Mouse (Mus musculus): ENCODE measurements around the gene Gm5475.

The Gm5475 gene

DNA sequence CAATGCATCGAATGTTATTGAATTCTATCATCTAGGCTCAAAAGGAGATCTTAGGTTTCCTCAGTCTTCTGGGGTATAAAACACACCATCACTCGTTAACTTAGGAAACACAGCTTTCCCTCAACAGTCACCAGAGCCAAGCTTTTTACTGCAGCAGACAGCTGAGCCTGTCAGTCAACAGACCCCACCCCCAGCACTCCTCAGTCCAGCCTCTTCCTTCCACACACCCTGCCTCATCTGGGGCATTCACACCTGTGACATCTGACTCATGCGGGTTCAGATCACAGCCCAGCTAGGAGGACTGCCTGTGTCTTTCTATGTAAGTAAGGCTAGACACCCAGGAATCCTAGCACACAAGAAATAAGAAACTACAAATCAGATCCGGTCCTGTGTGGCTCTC lies 7.9 kb upstream of the Gm5475 start:
- peak; percentile 73 for DNase-seq

DNA sequence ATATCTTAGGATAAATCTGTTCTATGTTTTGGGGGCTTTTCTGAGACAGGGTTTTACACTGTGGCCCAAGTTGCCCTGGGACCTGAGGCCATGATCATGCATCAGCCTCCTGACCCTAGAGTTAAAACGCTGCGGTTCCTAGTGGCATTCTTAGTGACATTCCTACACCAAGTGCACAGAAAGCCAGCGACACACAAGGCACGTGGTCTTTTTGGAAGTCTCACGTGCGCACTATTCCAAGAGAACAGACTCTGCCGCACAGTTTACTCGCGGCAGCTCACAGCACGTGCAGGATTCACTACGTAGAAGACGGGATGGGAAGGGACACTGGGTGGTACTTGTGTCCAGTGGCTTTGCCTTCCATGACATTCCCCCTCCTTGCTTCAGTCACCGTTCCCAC lies 7.0 kb upstream of the Gm5475 start:
- DNase-seq: no peak

DNA sequence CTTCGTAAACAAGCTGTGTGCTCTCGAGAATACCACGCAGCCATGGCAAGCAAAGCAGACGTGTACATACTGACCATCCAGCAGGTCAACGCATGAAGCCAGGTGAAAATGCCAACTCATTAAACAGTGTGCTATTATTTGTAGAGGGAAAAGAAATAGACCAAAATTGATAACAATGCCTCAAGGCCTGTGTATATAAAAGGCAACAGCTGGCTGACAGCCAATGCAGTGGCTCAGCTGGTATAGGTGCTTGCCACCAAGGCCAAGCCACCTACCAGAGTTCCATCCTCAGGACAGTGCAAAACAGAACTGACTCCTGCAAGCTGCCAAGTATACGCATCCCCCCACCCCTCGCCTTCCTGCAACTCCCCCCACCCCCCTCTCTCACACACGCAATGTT lies 6.3 kb upstream of the Gm5475 start:
- DNase-seq: no peak

DNA sequence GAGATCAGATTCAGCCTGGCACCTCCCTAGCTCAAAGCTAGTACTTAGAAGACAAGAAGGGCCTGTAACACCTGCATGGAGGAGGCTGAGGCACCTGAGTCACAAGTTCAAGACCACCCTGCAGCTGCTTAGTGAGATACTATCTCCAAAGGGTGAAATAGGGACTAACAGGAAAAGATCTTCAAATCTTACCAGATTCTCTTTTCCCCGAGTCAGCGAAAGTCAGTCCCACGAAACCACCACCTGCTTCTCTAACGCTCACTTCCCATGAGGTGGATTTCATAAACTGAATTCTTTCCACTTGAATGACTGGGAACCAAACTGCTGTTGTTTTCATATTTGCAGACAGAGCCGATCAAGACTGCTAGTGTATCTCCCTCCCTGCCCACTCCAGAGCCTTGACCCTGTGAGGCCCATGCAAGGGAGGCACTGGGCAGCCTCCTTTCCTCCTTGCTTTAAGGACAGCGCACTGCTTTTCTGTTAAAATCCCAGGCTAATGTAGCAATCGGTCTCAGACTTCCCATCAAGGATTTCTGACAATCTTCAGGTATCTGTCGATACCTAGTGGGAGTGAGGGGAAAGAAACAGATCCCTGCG lies 4.0 kb upstream of the Gm5475 start:
- peak; percentile 42 for DNase-seq

DNA sequence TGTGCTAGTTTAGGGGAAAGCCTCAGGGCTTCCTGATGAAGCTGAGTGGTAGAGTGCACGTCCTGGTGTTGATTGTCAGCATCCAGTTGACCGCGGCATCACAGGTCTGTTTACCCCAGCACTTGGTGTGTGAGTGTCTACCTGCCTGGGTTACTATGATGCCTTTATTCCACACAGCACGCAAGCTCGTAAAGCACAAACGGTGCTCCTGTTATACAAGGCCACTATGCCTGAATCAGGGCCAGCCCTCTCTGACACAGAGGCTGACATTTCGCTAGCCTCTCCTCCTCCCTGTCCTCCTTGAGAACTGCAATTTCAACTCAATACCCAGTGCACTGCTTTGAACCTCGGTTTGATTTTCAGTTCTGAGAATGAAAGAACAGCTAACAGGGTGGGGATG lies 2.6 kb upstream of the Gm5475 start:
- DNase-seq: peak; percentile 34

DNA sequence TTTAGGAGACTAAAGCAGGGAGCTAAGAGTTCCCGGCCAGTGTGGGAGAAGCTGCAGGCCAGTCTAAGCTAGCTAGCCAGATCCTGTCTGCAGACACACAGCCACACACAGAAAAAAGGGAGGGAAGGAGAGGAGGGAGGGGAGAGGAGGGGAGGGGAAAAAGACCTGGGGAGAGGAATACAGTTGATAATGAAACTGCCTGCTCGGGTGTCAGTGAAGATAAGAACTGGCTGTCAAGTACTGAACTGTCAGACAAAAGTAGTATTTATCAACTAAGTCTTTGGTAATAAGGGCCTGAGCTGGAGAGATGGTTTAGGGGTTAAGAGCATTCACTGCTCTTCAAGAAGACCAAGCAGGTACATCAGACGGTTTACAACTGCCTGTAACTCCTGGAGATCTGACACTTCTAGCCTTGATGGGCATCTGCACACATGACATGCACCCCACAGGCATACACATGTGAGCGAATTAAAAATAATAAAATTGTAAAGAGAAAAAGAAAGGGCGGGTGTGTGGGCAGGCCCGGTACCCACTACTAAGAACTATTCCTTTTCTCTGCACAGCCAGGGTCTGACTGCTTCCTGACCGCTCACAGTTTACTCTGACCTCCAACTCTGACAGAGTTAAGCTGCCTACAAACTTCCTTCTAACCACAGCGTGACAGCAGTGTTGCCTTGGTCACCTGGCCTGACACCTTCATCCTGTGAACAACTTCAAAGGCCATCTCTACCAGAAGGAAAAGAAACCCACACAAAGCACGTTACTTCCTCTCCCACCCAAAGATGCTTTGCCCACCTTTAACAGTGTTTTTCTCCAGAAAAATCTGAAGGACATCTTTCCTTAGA lies 1.8 kb upstream of the Gm5475 start:
- DNase-seq: no peak

DNA sequence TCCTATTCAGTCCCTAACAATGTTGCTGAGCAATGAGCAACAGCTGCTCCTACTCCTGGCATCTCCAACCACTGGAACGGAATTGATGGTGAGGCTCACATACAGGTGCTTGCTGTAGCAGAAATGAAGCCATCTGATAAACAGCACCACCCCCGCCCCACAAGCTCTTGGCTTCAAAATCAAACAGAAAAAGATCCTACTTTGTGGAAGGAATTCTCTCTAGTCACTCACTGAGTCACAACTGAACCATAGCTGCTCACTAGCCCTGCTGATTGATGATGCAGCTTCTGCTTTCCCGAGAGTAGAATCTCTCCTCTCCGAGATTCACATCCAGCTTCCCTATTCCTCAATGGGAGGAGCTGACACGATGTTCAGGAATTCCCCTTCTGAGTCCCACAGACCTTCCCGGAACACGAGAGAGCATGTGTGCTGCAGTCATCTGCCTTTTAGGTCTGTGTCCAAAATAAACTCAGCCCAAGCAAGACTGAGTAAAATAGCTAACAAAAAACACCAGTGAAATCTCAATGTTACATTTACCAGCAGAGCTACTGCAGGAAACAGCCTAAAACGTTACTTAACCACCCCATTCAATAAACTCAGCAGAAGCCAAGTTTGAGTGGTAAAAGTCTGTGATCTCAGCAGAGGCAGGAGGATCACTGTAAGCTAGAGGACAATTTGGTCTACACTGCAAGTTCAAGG lies 739 bp upstream of the Gm5475 start:
- no peak for DNase-seq

DNA sequence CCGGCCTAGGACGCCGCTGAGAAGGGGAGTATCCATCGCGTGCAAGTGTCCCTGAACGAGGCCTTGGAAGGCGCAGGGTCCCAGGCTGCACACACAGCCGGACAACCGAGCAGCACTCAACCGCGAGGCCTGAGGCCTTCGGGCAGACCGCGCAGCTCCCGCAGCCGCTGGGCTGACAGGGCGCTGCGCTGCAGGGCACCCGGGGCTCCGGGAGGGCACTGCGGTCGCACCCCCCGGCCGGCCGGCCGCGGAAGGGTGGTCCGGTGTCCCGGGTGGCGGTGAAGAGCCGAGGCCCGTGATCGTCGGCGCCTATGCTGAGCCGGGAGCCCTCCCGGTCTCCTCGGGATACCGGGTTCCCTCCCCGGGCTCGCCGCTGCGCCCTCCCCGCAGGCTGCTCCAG lies 529 bp downstream of the Gm5475 start:
- no peak for DNase-seq

DNA sequence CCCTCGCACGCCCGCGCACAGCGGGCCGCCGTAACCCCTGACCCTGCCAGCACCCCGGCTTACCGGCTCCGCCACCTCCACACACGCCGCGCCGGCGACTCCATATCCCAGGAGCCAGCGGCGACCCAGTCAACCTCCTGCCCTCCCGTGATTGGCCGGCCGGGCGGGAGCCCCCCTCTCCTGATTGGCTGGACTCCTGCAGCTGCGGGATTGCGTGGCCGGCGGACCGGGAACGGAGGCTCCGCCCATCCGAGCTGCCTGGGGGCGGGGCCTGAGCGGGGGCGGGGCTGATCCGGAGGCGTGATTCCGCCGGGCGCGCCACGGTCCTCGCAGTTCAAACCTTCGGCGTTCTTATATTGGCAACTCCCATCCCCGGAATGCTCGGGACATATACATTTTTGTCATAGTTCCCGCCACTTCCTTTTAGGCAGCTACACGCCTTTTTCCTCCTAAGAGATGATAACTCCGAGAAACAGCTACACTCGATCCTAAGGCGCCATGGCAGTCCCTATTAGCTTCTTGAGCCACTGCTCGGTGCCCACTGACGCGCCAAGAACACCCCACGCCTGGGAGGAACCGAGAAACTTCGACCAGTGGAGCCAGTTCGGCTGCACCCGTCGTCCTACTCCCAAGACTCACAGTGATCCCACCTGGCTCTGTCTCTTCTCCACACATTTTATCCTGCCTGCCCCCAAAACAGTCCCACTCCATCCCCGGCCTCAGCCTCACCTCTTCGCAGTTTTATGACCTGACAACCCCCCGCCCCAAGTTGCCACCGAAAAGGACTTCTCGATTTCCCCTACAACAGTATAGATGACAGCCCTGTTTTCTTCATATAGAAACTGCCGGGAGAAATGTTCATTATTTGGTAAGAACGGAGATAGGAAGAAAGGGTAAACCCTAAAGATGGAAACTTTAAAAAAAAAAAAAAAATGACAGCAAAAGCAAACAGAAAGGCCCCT lies 1.2 kb downstream of the Gm5475 start:
- peak; percentile 96 for DNase-seq

DNA sequence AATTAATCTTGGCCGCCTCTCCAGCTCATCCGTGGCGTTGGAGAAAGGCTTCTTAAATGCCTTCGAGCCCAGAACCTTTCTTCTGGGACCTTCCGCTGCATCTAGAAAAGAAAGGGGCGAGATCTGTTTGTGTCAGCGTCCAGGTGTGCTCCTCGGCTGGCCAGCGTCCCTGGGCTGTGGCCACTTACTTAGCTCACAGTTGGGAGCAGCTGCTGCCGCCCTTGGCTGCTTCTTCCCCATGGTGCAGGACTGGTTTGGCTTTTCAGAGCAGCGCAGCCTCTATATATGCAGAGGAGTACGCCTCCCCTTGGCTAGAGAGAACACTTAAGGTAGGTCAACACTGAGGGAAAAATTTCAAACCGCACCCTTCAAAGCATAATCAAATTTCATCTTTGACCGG lies 2.0 kb downstream of the Gm5475 start:
- DNase-seq: peak; percentile 36

DNA sequence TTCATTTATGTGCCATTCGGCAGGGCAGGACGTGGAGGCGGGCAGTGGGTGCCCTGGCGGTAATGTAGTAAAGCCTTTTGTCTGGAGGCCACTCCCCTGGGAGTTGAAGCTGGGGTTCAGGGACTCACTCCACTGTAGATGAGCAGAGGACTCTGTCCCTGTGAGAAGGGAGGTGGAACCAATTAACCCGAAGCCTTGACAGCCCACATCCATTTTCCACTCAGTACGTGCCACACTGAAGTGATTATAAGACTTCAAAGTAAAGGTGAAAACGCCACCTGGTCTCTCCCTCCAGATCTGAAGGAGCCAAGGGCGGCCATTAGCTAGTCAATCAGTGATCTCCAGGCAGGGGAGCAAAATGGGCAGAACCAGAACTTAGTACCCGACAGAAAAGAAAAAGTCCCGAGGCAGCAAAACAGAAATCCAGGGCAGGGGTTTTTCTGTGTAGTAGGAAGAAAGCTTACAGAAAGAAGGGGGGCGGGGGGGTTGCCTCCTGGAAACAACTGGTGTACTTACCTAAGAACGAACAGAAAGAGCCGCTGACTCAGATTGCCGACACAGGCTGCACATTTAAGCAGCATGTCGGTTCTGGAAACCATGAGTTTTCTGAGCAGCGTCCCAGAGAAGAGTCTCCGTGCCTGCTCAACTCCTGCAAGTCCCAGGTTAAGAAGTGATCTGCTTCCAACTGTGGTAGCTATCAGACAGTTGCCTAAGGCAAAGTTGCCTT lies 2.6 kb downstream of the Gm5475 start, which contains the start of gene Slc11a2:
Gene Slc11a2, minus strand, starts transcription at position 677 of the 727 bp plus-strand sequence.
- DNase-seq: no peak

DNA sequence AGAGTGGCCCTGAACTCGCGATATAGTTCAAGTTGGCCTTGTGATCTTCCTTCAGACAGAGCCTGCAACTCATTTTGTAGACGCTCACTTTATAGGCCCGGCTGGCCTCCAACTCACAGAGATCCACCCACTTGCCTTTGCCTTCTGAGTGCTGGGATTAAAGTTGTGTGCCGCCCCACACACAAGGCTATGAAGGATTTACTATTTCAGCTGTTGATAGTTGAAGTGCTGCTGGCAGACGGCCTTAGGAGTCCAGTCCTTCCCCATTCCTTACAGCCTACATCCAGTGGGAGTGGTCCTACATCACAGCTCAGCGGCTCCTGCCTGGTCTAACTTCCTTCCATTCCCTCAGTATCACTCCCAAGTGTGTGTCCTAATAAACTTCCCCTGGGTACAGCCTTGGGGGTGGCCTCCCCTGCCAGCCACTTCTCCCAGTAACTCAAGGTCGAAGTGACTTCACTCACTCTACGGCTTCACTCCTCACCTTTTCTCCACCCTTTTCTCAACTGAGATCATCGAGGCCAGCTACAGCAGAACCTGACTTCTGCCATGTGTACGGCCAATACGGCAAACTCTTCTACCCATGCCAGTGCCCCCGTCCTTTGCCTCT lies 6.5 kb downstream of the Gm5475 start:
- no peak for DNase-seq

DNA sequence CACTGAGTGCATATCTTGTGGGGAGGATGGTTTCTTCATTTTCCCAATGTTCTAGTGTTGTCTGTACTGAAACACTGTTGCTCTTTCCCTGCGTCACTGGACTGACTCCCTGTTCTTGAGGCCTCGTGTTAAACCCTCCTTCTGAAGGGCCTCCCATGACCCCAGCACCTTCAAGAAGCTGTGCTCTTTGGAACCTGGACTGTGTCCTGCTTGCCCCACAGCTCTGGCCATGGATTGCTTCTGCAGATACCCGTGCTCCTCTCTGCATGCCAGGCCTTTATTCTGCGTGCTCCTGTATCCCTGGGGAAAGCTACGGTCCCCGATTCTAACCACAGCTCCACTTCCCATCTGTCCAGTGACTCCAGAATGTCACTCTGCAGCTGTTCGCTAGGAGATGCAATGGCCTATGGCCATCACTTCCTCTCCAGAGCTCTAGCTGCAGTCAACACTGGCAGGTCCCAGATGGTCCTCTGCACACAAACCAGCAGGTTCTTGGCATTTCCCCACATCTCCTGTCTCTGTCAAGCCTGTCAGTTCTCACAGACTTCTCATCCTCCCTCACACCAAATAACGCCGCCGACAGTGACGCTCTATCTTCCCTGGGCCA lies 8.1 kb downstream of the Gm5475 start:
- no peak for DNase-seq

DNA sequence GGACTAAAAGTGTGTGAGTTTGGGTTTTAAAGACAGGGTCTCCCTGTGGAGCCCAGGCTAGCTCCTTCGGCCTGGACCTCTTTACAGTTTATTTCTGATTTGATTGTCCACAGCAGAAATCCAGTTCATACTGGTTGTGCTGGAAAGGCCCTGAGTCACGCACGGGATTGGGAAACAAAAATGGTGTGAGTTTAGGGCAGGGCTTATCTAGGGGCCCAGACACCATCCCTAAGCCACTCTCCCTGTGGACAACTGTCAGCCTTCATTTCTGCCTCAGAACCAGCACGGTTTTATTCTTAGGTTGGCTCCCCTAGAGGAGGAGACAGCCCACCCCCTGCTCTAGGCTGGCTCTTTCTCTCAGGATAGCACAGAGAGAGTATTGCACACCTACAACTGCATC lies 11.3 kb downstream of the Gm5475 start:
- DNase-seq: no peak

DNA sequence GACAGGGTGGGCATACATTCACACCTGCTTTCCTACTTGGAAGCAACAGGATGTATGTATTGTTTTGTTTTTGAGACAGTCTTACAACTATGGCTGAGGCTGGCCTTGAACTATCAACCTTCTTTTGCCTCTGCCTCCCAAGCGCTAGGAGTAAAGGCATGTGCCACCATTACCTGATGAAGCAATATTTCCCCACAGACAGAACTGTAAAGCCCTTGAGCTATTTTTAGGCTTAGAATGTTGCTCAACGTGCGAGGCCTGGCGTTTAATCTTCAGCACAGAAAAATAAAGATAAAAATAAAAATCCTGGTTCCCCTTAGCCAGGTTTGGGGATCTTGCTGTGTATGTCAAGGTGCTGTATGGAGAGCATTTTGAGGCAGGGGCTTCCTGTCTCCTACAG lies 14.2 kb downstream of the Gm5475 start:
- DNase-seq: no peak

DNA sequence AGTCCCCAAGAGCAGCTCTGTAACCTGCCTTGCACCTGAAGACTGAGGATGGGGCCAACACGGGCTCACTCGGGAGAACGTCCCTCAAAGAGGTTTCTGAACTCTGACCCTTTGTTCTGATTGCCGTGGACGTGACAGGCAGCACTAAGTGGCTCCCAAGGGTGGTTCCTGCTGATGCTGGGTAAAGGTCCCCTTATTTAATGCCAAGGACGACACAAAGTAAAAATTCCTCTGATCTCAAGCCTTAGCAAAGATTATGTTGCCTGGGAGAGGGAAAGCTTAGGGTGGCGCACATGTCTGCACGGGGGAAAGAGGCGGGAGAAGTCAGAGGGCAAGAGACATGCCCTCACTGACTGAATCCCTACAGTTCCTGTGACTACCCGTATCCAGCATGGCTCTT lies 14.6 kb downstream of the Gm5475 start:
- DNase-seq: no peak

DNA sequence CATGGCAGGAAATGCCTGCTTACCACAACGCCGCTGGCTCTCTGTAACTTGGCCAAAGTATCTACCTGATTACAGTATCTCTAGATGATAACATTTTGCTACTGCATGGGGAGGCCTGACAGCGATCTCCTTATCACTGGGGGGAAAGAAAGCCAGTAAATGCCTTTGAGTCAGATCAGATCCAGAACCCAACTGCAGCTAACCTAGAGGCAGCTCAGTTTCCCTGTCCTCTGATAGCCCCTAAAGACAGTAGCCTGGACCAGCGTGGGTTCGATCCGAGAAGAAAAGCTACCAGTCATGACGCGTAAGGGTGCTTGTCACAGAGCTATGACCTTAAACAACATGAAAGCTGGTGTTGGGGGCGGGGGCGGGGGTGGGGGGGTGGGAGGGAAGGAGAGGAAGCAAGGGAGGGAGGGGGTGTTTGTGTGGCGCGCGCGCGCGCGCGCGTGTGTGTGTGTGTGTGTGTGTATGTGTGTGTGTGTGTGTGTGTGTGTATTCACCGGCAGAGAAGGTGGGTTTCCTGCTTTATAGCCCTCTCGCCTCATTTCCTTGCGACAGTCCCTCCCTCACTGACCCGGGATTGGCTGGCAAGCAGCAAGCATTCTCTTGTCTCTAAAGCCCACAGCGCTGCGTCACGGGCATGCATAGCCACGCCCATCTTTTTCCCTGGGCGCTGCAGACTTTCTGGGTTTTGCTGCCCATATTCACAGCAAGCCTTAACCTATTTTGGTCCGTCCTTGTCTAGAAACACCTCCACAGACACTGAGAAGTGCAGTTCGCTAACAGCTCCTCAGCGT lies 21.4 kb downstream of the Gm5475 start:
- DNase-seq: peak; percentile 87

DNA sequence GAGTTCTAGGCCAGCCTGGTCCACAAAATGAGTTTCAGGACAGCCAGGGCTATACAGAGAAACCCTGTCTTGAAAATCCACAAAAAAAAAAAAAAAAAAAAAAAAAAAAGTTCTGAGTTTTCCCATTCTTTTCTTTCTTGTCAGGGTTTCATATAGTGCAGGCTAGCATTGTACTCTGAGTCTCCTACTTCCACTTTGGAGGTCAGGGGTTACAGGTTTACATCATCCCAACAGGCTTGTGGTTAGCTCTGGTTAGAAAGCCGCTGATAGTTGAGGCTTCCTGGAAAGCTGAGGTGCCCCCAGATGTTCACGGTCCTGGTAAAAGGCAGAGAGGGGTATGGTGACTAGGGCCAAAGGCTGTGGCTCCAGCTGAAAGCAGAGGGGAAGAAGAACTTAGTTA lies 24.9 kb downstream of the Gm5475 start:
- no peak for DNase-seq

DNA sequence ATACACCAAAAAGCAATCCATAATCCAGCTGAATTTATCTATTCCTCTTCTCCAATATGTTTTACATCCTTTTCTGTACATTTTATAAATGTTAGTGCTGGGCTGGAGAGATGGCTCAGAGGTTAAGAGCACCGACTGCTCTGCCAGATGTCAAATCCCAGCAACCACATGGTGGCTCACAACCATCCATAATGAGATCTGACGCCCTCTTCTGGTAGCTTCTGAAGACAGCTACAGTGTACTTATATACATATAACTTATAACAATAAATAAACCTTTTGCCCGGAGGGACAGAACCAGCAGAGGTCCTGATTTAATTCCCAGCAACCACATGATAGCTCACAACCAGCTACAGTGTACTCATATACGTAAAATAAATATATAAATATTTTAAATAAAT lies 26.6 kb downstream of the Gm5475 start:
- DNase-seq: no peak

DNA sequence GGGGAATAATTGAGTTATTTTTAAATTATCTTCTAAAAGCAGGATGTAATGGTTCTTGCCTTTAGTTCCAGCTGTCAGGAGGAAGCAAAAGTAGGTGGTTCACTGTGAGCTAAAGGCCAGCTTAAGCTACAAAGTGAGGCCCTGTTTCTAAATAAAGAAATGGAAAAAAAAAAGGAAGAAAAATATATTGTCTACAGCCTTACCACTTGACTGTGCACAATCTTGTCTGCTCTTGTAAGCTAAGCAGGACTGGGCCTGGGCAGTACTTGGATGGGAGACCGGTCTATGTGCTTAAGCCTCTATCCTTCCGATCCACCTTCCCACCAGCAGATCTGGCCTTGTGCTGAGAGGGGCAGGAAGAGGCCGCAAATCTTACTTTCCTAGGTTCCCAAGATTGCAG lies 27.5 kb downstream of the Gm5475 start:
- no peak for DNase-seq
